Mouse (Mus musculus) heart, embryonic 10.5 days (tissue): ENCODE results near the gene Epas1. TPM values are rescaled to one million over a fixed set of nuclear protein-coding genes. Genes with fewer than 3 reads are reported as not detected.

Source experiments
- DNase-seq: peaks from one replicate; pipeline ENCODE4 v3.0.0-alpha.2; 2017; ENCODE audit warnings: low spot score
- H3K27ac ChIP-seq: fragments of 300-500 bp; sonication (generic); 2 replicates; pipeline ENCODE4 v1.5.1; 2016; ENCODE audit warnings: mild to moderate bottlenecking
- H3K27me3 ChIP-seq: fragments of 300-500 bp; sonication (generic); 2 replicates; pipeline ENCODE4 v1.6.1; 2016; ENCODE audit warnings: mild to moderate bottlenecking; ENCODE audit not compliant: poor library complexity, insufficient read depth, severe bottlenecking
- H3K36me3 ChIP-seq: fragments of 300-500 bp; sonication (generic); 2 replicates; pipeline ENCODE4 v1.6.1; 2016; ENCODE audit warnings: mild to moderate bottlenecking, moderate library complexity
- H3K4me1 ChIP-seq: fragments of 300-500 bp; sonication (generic); 2 replicates; pipeline ENCODE4 v1.6.1; 2016; ENCODE audit warnings: mild to moderate bottlenecking
- H3K4me3 ChIP-seq: fragments of 300-500 bp; sonication (generic); 2 replicates; pipeline ENCODE4 v1.5.1; 2016; ENCODE audit warnings: mild to moderate bottlenecking, moderate library complexity
- H3K9me3 ChIP-seq: fragments of 300-500 bp; sonication (generic); 2 replicates; pipeline ENCODE4 v1.6.1; 2016; ENCODE audit warnings: mild to moderate bottlenecking, moderate library complexity
- WGBS: fragments of 180-500 bp; shearing (Covaris S2); methylation state at CpG from one replicate; pipeline ENCODE4 v1.1.7; 2016; 5-methylcytosine and 5-hydroxymethylcytosine counted together
- polyA plus RNA-seq: library from polyadenylated mRNA; unstranded; fragments of >200 nt; fragmentation: Nextera tagmentation; extraction: Ambion mirVana; gene quantifications from 2 replicates; pipeline ENCODE4 v1.2.1, GENCODE M21; 2016

Gene Epas1
- polyA plus RNA-seq, 1 experiment from 2014 or later, result 5.8 TPM

DNA sequence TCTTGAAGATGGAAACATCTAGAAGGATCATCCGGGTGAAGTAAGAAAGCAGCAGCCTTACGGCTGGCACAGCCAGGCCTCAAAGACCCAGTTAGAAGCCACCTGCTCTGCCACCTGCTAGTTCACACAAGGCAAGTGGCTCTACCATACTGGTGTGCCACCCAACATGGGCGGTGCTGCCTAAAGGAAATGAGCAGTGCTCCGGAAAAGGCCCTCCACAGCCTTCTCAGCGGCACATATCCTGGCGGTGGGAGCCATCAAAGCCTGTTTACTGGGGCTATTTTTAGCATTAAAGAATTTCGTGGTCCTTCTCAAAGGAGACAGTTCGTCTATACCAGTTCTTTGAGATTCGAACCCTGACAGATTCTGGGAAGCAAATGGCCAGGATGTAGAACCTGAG lies 48.4 kb downstream of the Epas1 start:
- WGBS, result 20% methylated on average over 9 of the region's 9 CpGs
- Histone ChIP-seq H3K4me3 (no peak overlapping the region), H3K27me3 (no peaks in the 10 kb centered on the region), H3K9me3 (no peaks in the 10 kb centered on the region), H3K36me3 (peaks cover 11% of the 10 kb centered on the region), H3K27ac (peak overlapping the region; percentile 78), H3K4me1 (peaks cover 35% of the 10 kb centered on the region)
- DNase-seq, result no peak

DNA sequence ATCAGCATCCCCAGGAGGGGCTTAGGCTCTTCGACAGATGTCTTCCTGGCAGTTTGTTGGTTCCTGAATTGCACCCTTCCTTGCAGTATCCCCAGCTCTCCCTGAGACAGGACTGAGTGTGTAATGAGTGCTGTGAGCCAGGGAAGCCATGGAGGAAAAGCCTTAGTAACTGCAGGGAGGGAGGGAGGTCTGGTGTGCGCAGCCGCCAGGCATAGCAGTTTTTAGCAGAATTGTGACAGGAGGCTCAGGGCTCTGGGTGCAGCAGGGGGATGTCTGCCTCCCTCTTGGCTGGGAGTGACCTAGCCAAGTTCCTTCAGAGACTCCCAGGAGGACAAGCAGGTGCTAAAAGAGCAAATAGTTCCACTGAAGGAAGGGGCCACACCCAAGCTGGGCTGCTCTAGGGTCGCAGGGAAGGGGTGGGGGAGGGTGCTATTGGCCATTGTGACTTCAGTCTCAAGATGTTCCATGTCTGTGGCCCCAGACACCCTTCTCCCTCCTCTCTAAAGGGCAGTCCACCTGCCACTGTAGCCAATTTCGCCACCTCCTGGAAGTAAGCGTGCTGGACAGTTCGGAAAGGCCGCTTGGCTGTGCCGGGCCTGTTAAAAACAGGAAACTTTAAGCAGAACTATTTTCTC lies 49.0 kb downstream of the Epas1 start:
- no peaks in the 10 kb centered on the region for H3K9me3 ChIP-seq
- H3K36me3 ChIP-seq, result peaks cover 11% of the 10 kb centered on the region
- no peak overlapping the region for H3K4me3 ChIP-seq
- H3K4me1 ChIP-seq, result peaks cover 35% of the 10 kb centered on the region
- DNase-seq, result no peak
- H3K27ac ChIP-seq, result peak overlapping the region; percentile 78
- 44% methylated on average over 9 of the region's 9 CpGs for WGBS
- H3K27me3 ChIP-seq, result no peaks in the 10 kb centered on the region

- Histone ChIP-seq H3K4me1 (peaks cover 30% of the 10 kb centered on the region), H3K9me3 (no peaks in the 10 kb centered on the region), H3K27ac (peak overlapping the region; percentile 78; the same call in 1 of the 2 replicates), H3K4me3 (no peak overlapping the region), H3K27me3 (no peaks in the 10 kb centered on the region), H3K36me3 (peaks cover 11% of the 10 kb centered on the region)
- DNase-seq, result no peak
- 77% methylated on average over 10 of the region's 10 CpGs for WGBS
Observed at GRCm38 (mm10) chr17:86803147-86803546, 49.6 kb downstream of the Epas1 start.

DNA sequence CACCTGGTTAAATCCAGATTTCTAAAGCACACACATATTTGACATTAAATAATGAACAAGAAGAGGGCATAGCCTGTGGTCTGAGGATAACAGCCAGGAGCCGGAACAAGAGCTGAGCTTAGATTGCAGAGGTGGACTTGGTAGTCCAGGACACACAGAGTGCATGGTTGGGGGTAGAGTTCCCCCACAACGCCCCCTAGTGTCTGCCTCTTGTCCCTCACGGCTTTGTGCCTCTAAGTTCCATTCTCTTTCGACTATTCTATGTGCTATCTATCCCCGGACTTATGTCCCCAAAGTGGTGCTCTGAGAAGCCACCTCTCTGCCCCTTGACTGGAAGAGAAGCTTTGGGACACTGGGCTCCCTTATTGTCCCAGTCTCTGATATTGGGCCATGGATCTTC lies 50.2 kb downstream of the Epas1 start:
- Histone ChIP-seq H3K9me3 (no peaks in the 10 kb centered on the region), H3K27ac (no peak overlapping the region), H3K27me3 (no peaks in the 10 kb centered on the region), H3K4me3 (no peak overlapping the region), H3K4me1 (peaks cover 25% of the 10 kb centered on the region), H3K36me3 (peaks cover 11% of the 10 kb centered on the region)
- WGBS, result 74% methylated on average over 5 of the region's 5 CpGs
- no peak for DNase-seq

- no peaks in the 10 kb centered on the region for H3K27me3 ChIP-seq
- H3K4me3 ChIP-seq, result no peak overlapping the region
- no peak for DNase-seq
- H3K36me3 ChIP-seq, result no peaks in the 10 kb centered on the region; the same call in 1 of the 2 replicates
- H3K9me3 ChIP-seq, result no peaks in the 10 kb centered on the region
- 5% methylated on average over 4 of the region's 4 CpGs for WGBS
- H3K4me1 ChIP-seq, result peaks cover 6% of the 10 kb centered on the region; the same call in 1 of the 2 replicates
- H3K27ac ChIP-seq, result no peak overlapping the region
Observed at GRCm38 (mm10) chr17:86812029-86812428, 58.5 kb downstream of the Epas1 start.

DNA sequence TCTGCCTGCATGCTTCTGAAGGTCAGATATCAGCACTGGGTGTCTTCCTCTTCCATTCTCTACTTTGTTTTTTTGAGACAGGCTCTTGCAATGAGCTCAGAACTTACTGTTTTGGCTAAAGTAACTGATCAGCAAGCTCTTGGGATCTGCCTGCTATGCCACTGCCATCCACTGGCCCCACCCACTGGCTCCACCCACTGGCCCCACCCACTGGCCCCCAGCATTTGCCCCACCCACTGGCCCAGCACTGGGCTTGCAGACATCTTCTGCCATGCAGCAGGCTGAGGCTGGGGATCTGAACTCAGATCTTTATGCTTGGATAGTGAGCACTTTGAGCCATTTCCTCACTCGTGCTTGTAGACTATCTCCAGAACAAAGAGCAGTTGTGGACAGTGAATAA lies 60.8 kb downstream of the Epas1 start:
- 24% methylated on average over 1 of the region's 1 CpGs for WGBS
- no peak for DNase-seq
- H3K27me3 ChIP-seq, result no peaks in the 10 kb centered on the region
- H3K27ac ChIP-seq, result 0 out of 2 replicates have a peak overlapping the region, but pooled peaks have one; percentile 7
- H3K4me1 ChIP-seq, result peaks cover 6% of the 10 kb centered on the region; the same call in 1 of the 2 replicates
- no peaks in the 10 kb centered on the region for H3K9me3 ChIP-seq
- no peak overlapping the region for H3K4me3 ChIP-seq
- peaks cover 2% of the 10 kb centered on the region for H3K36me3 ChIP-seq

GRCm38 (mm10) chr17:86815016-86815865 lies 61.7 kb downstream of the Epas1 start:
- Histone ChIP-seq H3K4me3 (no peak overlapping the region), H3K27ac (no peak overlapping the region), H3K4me1 (peaks cover 6% of the 10 kb centered on the region; the same call in 1 of the 2 replicates), H3K9me3 (no peaks in the 10 kb centered on the region), H3K27me3 (no peaks in the 10 kb centered on the region), H3K36me3 (peaks cover 2% of the 10 kb centered on the region; the same call in 1 of the 2 replicates)
- DNase-seq, result no peak
- WGBS, result 67% methylated on average over 24 of the region's 24 CpGs

GRCm38 (mm10) chr17:86822017-86822737 lies 68.7 kb downstream of the Epas1 start:
- peak; percentile 69 for DNase-seq
- peaks cover 15% of the 10 kb centered on the region for H3K36me3 ChIP-seq
- 82% methylated on average over 8 of the region's 8 CpGs for WGBS
- H3K4me1 ChIP-seq, result peaks cover 21% of the 10 kb centered on the region
- no peak overlapping the region for H3K4me3 ChIP-seq
- peaks cover 8% of the 10 kb centered on the region; the same call in 1 of the 2 replicates for H3K27me3 ChIP-seq
- H3K9me3 ChIP-seq, result no peaks in the 10 kb centered on the region
- no peak overlapping the region for H3K27ac ChIP-seq

- H3K4me1 ChIP-seq, result peaks cover 21% of the 10 kb centered on the region
- H3K36me3 ChIP-seq, result peaks cover 35% of the 10 kb centered on the region
- no peaks in the 10 kb centered on the region for H3K9me3 ChIP-seq
- peak; percentile 68 for DNase-seq
- peaks cover 22% of the 10 kb centered on the region; the same call in 1 of the 2 replicates for H3K27me3 ChIP-seq
- 83% methylated on average over 18 of the region's 18 CpGs for WGBS
- H3K27ac ChIP-seq, result no peak overlapping the region
- H3K4me3 ChIP-seq, result no peak overlapping the region
Observed at GRCm38 (mm10) chr17:86824502-86825162, 71.1 kb downstream of the Epas1 start.

- 76% methylated on average over 9 of the region's 9 CpGs for WGBS
- peak; percentile 68 for DNase-seq
- no peak overlapping the region for H3K27ac ChIP-seq
Observed at GRCm38 (mm10) chr17:86825163-86825902, 71.8 kb downstream of the Epas1 start.

GRCm38 (mm10) chr17:86826376-86826775 lies 72.9 kb downstream of the Epas1 start:
- Histone ChIP-seq H3K4me3 (no peak overlapping the region), H3K4me1 (peaks cover 16% of the 10 kb centered on the region), H3K9me3 (no peaks in the 10 kb centered on the region), H3K36me3 (peaks cover 35% of the 10 kb centered on the region), H3K27me3 (peaks cover 22% of the 10 kb centered on the region; the same call in 1 of the 2 replicates), H3K27ac (no peak overlapping the region)
- 92% methylated on average over 17 of the region's 17 CpGs for WGBS
- DNase-seq, result peak; percentile 72

More at GRCm38 (mm10) chr17:86825163-86825902, 71.8 kb downstream of the Epas1 start:
- H3K9me3 ChIP-seq, result no peaks in the 10 kb centered on the region
- H3K4me1 ChIP-seq, result peaks cover 21% of the 10 kb centered on the region
- H3K4me3 ChIP-seq, result no peak overlapping the region
- peaks cover 35% of the 10 kb centered on the region for H3K36me3 ChIP-seq
- peaks cover 22% of the 10 kb centered on the region; the same call in 1 of the 2 replicates for H3K27me3 ChIP-seq
